Mouse (Mus musculus) cortical plate, adult 2 months (tissue): Measurements from ENCODE around the gene Uncx.

Source experiments
- CTCF ChIP-seq: fragments of 200-500 bp; IDR thresholded peaks from 2 replicates; pipeline ENCODE4 v1.5.1; 2011; ENCODE audit warnings: mild to moderate bottlenecking, control low read depth, low read length; ENCODE audit not compliant: insufficient read depth; ENCODE audit errors: extremely low read depth
- POLR2A ChIP-seq: fragments of 200-500 bp; IDR thresholded peaks from 2 replicates; pipeline ENCODE4 v1.6.1; 2011; ENCODE audit warnings: mild to moderate bottlenecking, low read length, control low read depth; ENCODE audit not compliant: insufficient read depth; ENCODE audit errors: extremely low read depth

- TF ChIP-seq CTCF (no peak), POLR2A (no peak)
Measured at GRCm38 (mm10) chr5:139595001-139595400, 51.7 kb downstream of the Uncx start.
